Mouse (Mus musculus): ENCODE results near the gene Apof.

Apof gene

DNA sequence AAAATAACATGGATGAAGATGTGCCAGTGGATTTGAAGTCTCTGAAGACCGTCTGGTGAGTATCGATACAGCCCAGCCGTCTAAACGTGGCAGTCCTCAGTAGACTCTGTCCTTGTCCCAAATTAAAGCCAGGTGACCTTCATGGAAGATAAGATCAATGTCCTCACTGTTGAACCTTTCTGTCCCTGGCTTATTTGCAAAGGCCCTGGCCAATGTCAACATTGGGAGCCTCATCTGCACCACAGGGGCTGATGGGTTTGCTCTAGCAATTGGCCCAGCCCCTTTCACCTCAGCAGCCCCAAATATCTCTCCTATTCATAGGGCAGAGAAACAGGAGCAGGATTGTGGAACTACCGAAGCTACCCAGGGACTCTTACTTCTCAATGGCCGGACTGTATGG is at the start of gene Apof:
Apof (plus strand) TSS at position 301 of the 400 bp plus-strand sequence.
- no peak for DNase-seq (ENCODE audit: low read depth)

DNA sequence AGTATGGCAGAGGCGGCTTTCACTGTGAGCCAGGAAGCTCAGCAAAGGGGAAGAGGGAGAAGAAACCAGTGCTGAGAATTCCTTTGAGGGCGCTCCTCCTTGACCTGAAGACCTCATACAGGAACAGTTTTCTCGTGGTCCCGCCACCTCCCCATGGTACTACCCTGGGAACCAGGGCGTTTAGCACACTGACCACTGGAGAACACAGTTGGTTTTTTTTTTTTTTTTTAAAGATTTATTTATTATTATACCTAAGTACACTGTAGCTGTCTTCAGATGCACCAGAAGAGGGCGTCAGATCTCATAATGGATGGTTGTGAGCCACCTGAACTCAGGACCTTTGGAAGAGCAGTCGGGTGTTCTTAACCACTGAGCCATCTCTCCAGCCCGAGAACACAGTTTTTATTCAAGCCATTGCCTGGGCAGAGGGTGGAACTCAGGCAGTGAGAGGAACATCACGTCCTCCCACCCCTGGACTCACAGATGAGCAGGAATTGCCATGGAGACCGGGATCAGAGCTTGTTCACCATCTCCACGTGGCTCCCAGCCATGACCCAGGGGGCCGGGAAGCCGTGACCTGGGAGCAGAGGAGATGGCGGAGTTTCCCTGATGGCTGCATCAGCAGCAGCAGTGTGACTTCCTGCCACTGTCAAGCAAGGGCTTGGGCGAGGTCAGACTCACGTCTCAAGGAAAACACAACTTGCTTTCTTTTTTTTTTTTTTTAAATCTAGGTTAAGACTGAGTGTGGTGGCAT is 46.8 kb upstream of the Apof start:
- peak; percentile 61 for DNase-seq (ENCODE audit: low read depth)

DNA sequence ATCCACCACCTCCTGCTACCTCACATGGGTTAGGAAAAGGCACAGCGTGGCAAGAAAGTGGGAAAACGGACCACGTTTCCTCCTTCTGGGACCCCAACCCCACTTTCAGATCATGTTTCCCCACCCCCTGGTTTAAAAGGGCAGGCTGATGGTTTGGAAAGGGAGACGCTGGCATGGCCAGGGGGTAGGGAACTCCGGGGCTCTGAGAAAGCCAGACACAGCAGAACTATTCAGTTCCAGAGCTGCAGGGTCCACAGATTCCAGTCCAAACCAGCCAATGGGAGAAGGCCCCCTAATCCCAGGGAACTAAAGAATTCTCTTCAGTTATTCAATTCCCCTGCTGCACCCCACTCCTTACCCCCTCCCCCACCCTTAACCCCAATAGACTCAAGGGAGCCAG is 43.4 kb upstream of the Apof start:
- no peak for DNase-seq (ENCODE audit: low read depth)

DNA sequence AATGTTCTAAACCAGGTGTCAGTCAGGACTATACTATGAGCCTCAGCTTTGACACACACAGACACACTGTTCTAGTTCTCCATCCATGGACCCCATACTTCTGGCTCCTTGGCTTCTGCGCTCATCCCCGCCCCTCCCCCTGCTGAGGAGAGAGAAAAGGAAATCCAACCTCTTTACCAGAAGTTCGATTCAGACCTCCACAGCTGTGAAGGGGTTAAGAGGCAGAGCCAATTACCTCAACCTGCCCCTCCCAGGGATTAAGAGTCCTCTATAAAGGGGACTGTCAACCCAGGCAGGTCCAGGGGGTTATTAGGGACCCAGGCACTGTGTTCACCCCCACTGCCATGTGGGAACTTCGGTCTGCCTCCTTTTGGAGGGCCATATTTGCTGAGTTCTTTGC is 42.9 kb upstream of the Apof start, which contains the start of gene Mip:
Mip (plus strand) TSS at position 301 of the 400 bp plus-strand sequence.
- DNase-seq (ENCODE audit: low read depth) = no peak

- no peak for DNase-seq (ENCODE audit: low read depth)
Observed at GRCm38 (mm10) chr10:128227592-128227991, 40.9 kb upstream of the Apof start.

DNA sequence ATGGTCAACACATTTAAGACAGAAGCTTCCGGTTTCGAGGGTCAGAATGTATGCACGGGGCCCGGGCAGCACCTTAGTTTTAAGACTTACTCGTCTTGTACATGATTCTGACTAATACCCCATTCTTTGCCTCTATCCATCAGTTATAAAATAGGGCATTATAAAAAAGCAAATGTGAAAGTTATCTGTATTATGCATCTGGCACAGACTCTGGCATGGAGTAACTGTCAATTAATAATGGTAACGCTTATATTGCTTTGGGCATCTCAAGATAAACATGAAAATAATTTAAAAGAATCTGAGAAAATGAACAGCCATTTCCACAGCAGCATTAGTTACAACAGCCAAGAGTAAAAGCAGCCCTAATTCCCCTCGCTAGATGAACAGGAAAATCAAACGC is 40.5 kb upstream of the Apof start:
- DNase-seq (ENCODE audit: low read depth) = no peak

- DNase-seq (ENCODE audit: low read depth) = peak; percentile 56
Observed at GRCm38 (mm10) chr10:128230582-128230981, 37.9 kb upstream of the Apof start.

DNA sequence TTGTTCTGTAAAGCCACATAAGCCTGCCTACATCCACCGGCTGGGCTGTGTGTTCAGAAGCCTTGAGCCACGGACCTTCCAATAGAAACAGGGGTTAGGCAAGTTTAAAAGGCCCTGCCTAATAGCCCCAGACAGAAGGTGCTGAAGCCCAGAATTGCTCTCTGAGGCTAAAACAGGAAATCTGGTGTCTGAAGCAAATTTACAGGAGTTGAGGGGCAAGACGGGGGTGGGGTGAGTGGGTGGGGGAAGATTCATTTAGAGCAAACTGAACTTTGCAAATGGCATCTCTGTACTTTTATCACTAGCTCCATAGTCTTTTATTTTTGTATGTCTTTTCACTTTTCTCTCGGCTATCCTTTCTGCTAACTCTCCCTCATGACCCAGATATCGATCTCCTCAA is 37.3 kb upstream of the Apof start:
- peak; percentile 62 for DNase-seq (ENCODE audit: low read depth)

GRCm38 (mm10) chr10:128231697-128232419 is 36.6 kb upstream of the Apof start, which contains the start of gene Timeless:
Gene Timeless, plus strand, starts transcription at chr10:128232065.
- DNase-seq (ENCODE audit: low read depth) = peak; percentile 92

DNA sequence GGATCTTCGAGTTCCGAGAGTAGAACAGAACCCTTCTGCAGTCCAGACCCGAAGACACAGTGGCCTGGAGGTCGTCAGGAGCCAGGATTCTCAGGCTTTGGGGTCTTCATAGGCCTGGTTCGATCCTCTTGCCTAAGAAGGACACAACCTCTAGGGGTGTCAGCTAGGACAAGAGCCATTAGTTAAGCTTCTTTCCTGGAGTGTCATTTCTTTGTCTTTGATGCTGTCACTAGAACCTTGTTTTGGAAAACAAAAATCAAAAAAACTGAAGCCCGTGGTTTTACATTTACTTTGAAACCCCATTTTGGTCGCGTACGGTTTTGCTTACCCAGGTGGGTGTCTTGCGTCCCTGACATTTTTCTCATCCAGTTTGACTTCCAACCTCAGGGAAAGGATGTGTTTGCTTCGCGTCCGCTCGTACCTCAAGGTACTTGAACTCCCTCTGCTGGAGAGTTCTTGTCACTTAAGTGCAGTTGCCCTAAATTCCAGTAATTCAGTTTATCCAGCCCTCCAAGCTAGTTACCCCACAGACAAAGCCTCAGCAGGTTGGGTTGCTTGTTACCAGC is 36.0 kb upstream of the Apof start:
- peak; percentile 91 for DNase-seq (ENCODE audit: low read depth)

GRCm38 (mm10) chr10:128236321-128236720 is 32.1 kb upstream of the Apof start:
- no peak for DNase-seq (ENCODE audit: low read depth)

- no peak for DNase-seq (ENCODE audit: low read depth)
Observed at GRCm38 (mm10) chr10:128237807-128238480, 30.5 kb upstream of the Apof start.

GRCm38 (mm10) chr10:128239140-128239539 is 29.3 kb upstream of the Apof start:
- no peak for DNase-seq (ENCODE audit: low read depth)

- no peak for DNase-seq (ENCODE audit: low read depth)
Observed at GRCm38 (mm10) chr10:128240131-128240530, 28.3 kb upstream of the Apof start.

- DNase-seq (ENCODE audit: low read depth) = no peak
Observed at GRCm38 (mm10) chr10:128243252-128243651, 25.2 kb upstream of the Apof start.

- DNase-seq (ENCODE audit: low read depth) = no peak
Observed at GRCm38 (mm10) chr10:128244121-128244520, 24.4 kb upstream of the Apof start.

- no peak for DNase-seq (ENCODE audit: low read depth)
Observed at GRCm38 (mm10) chr10:128247020-128247732, 21.3 kb upstream of the Apof start.

- no peak for DNase-seq (ENCODE audit: low read depth)
Observed at GRCm38 (mm10) chr10:128250565-128250964, 17.9 kb upstream of the Apof start.

GRCm38 (mm10) chr10:128253677-128254255 is 14.7 kb upstream of the Apof start, which contains the start of gene Apon:
Gene Apon, plus strand, starts transcription at chr10:128254096.
- DNase-seq (ENCODE audit: low read depth) = no peak

- no peak for DNase-seq (ENCODE audit: low read depth)
Observed at GRCm38 (mm10) chr10:128255925-128256324, 12.5 kb upstream of the Apof start.

GRCm38 (mm10) chr10:128256328-128256727 is 12.1 kb upstream of the Apof start:
- no peak for DNase-seq (ENCODE audit: low read depth)
